Mouse (Mus musculus) C2C12 (cell line): ENCODE measurements around the gene Far2.

Experiments used
- CEBPB ChIP-seq: IDR thresholded peaks from one replicate; pipeline ENCODE4 v1.6.1; 2011; ENCODE audit warnings: low read depth, mild to moderate bottlenecking, control low read depth, moderate library complexity
- CTCF ChIP-seq: IDR thresholded peaks from one replicate; pipeline ENCODE4 v1.5.1; 2011; ENCODE audit not compliant: control insufficient read depth, insufficient read depth, insufficient read length
- FOSL1 ChIP-seq: IDR thresholded peaks from one replicate; pipeline ENCODE4 v1.8.0; 2011; ENCODE audit warnings: mild to moderate bottlenecking, low read length; ENCODE audit not compliant: poor library complexity, insufficient read depth, severe bottlenecking
- MAX ChIP-seq: IDR thresholded peaks from one replicate; pipeline ENCODE4 v1.6.1; 2011; ENCODE audit warnings: mild to moderate bottlenecking, control low read depth

GRCm38 (mm10) chr6:148110996-148111633 is 64.1 kb downstream of the Far2 start:
- no peak for TF ChIP-seq CTCF
- TF ChIP-seq FOSL1, result no peak
- no peak for TF ChIP-seq MAX
- no peak for TF ChIP-seq CEBPB
